Mouse (Mus musculus): Measurements from ENCODE around the gene Arid3b.

DNA sequence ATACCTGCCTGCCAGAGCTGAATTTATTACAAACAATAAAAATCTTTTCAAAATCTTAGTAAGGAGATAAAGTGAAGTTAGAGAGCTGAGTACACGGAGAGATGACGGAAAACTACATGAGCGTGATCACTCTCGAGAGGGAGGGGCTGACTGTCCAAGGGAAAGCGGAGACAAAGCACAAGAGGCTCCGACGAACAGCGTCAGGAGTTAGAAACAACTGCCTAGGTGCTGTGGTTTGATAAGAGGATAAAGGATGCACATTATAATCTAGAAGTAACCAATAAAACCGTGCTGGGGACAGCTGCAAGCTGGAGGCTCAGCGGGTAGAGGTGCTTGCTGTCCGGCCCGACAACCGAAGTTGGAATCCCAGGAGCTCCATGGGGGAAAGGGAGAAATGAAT lies 13.8 kb downstream of the Arid3b start:
- no peak for TF ChIP-seq EP300 (IDR thresholded peaks at IDR 0.05; ENCODE audit: insufficient read depth, low read depth, low read length)
- TF ChIP-seq POLR2A (IDR thresholded peaks at IDR 0.05; ENCODE audit: insufficient read depth, low read length) = no peak

Measured in ES-Bruce4 (cell line).